Mouse (Mus musculus): ENCODE measurements at regions not wholly inside any gene's neighbourhood (a gene's known extent, or its start where the extent isn't known, plus 50 kb on each side); places are given as distances from the start of the nearest gene placed in this dataset.

GRCm38 (mm10) chr4:125275259-125275658 lies 147.6 kb upstream of the Zc3h12a start:
- DNase-seq (ENCODE audit: inconsistent age in 2 of 2, low spot score in 1 of 2): no peak

- no peak for DNase-seq (ENCODE audit: inconsistent age in 2 of 2, low spot score in 1 of 2)
These were observed 143.3 kb upstream of the Zc3h12a start for GRCm38 (mm10) chr4:125270951-125271350.

GRCm38 (mm10) chr4:125266212-125266611 lies 138.6 kb upstream of the Zc3h12a start:
- DNase-seq (ENCODE audit: inconsistent age in 2 of 2, low spot score in 1 of 2): no peak

- peak; percentile 42 to 78 for DNase-seq (ENCODE audit: inconsistent age in 2 of 2, low spot score in 1 of 2)
These were observed 137.9 kb upstream of the Zc3h12a start for GRCm38 (mm10) chr4:125265575-125265974.

- no peak for DNase-seq (ENCODE audit: inconsistent age in 2 of 2, low spot score in 1 of 2)
These were observed 137.4 kb upstream of the Zc3h12a start for GRCm38 (mm10) chr4:125265065-125265464.

GRCm38 (mm10) chr4:125261547-125261946 lies 133.9 kb upstream of the Zc3h12a start:
- no peak for DNase-seq (ENCODE audit: inconsistent age in 2 of 2, low spot score in 1 of 2)

- no peak for DNase-seq (ENCODE audit: inconsistent age in 2 of 2, low spot score in 1 of 2)
These were observed 131.7 kb upstream of the Zc3h12a start for GRCm38 (mm10) chr4:125259306-125259705.

- DNase-seq (ENCODE audit: inconsistent age in 2 of 2, low spot score in 1 of 2): peak; percentile 56 to 76
These were observed 130.3 kb upstream of the Zc3h12a start for GRCm38 (mm10) chr4:125257916-125258315.

- DNase-seq (ENCODE audit: inconsistent age in 2 of 2, low spot score in 1 of 2): no peak
These were observed 125.5 kb upstream of the Zc3h12a start for GRCm38 (mm10) chr4:125253161-125253560.

- no peak for DNase-seq (ENCODE audit: inconsistent age in 2 of 2, low spot score in 1 of 2)
These were observed 124.6 kb upstream of the Zc3h12a start for GRCm38 (mm10) chr4:125252228-125252627.

- DNase-seq (ENCODE audit: inconsistent age in 2 of 2, low spot score in 1 of 2): no peak
These were observed 121.4 kb upstream of the Zc3h12a start for GRCm38 (mm10) chr4:125249061-125249460.

- DNase-seq (ENCODE audit: inconsistent age in 2 of 2, low spot score in 1 of 2): no peak
These were observed 118.5 kb upstream of the Zc3h12a start for GRCm38 (mm10) chr4:125246171-125246570.

GRCm38 (mm10) chr4:125242512-125242911 lies 114.9 kb upstream of the Zc3h12a start:
- no peak for DNase-seq (ENCODE audit: inconsistent age in 2 of 2, low spot score in 1 of 2)

- no peak for DNase-seq (ENCODE audit: inconsistent age in 2 of 2, low spot score in 1 of 2)
These were observed 114.1 kb upstream of the Zc3h12a start for GRCm38 (mm10) chr4:125241577-125242262.

GRCm38 (mm10) chr4:125231711-125232260 lies 104.1 kb upstream of the Zc3h12a start:
- peak; percentile 10 to 74 for DNase-seq (ENCODE audit: inconsistent age in 2 of 2, low spot score in 1 of 2)

GRCm38 (mm10) chr4:125227194-125227593 lies 99.6 kb upstream of the Zc3h12a start:
- no peak for DNase-seq (ENCODE audit: inconsistent age in 2 of 2, low spot score in 1 of 2)

- no peak for DNase-seq (ENCODE audit: inconsistent age in 2 of 2, low spot score in 1 of 2)
These were observed 95.3 kb upstream of the Zc3h12a start for GRCm38 (mm10) chr4:125222922-125223321.

GRCm38 (mm10) chr4:125220314-125220713 lies 92.7 kb upstream of the Zc3h12a start:
- peak; percentile 79 to 84 for DNase-seq (ENCODE audit: inconsistent age in 2 of 2, low spot score in 1 of 2)

GRCm38 (mm10) chr4:125219209-125219608 lies 91.6 kb upstream of the Zc3h12a start:
- DNase-seq (ENCODE audit: inconsistent age in 2 of 2, low spot score in 1 of 2): no peak

GRCm38 (mm10) chr4:125214306-125214705 lies 86.7 kb upstream of the Zc3h12a start:
- DNase-seq (ENCODE audit: inconsistent age in 2 of 2, low spot score in 1 of 2): peak; percentile 80 to 88

- DNase-seq (ENCODE audit: inconsistent age in 2 of 2, low spot score in 1 of 2): no peak
These were observed 84.5 kb upstream of the Zc3h12a start for GRCm38 (mm10) chr4:125212176-125212530.

GRCm38 (mm10) chr4:125211459-125212175 lies 84.0 kb upstream of the Zc3h12a start:
- DNase-seq (ENCODE audit: inconsistent age in 2 of 2, low spot score in 1 of 2): peak in 1 of 2 experiments; percentile 45

All from adrenal gland, adult (tissue).